Mouse (Mus musculus): Measurements from ENCODE around the gene Slc28a1. TPM values are rescaled to one million over a fixed set of nuclear protein-coding genes. Genes with fewer than 3 reads are reported as not detected.

Gene Slc28a1
- polyA plus RNA-seq (2012; rRNA removed; ENCODE audit: low replicate concordance), result 0.12 and 0.17 TPM in 2 replicates

GRCm38 (mm10) chr7:81114555-81114954 is at the start of gene Slc28a1:
TSS of gene Slc28a1 (plus strand) at chr7:81114799.

GRCm38 (mm10) chr7:81213347-81214152 is 99.0 kb downstream of the Slc28a1 start, which contains the start of gene Pde8a:
TSS of gene Pde8a (plus strand) at chr7:81213596.

Other genes with a start within 250 kb of the Slc28a1 start
- gene Wdr73, start 213.5 kb upstream of the Slc28a1 start, polyA plus RNA-seq (2012; rRNA removed; ENCODE audit: low replicate concordance), result 12.1 and 23.6 TPM in 2 replicates
- 5.0 and 6.4 TPM in 2 replicates for gene Nmb, start 209.7 kb upstream of the Slc28a1 start, polyA plus RNA-seq (2012; rRNA removed; ENCODE audit: low replicate concordance)
- 40.6 and 67.2 TPM in 2 replicates for gene Sec11a, start 167.0 kb upstream of the Slc28a1 start, polyA plus RNA-seq (2012; rRNA removed; ENCODE audit: low replicate concordance)
- 16.8 and 32.1 TPM in 2 replicates for gene Zfp592, start 121.1 kb upstream of the Slc28a1 start, polyA plus RNA-seq (2012; rRNA removed; ENCODE audit: low replicate concordance)
- gene Alpk3, start 57.2 kb upstream of the Slc28a1 start, polyA plus RNA-seq (2012; rRNA removed; ENCODE audit: low replicate concordance), result 0.07 and 0.15 TPM in 2 replicates
- 22.4 and 25.2 TPM in 2 replicates for gene Pde8a, start 98.8 kb downstream of the Slc28a1 start, polyA plus RNA-seq (2012; rRNA removed; ENCODE audit: low replicate concordance)
- 916 and 1,608 TPM in 2 replicates for gene Rps17, start 230.5 kb downstream of the Slc28a1 start, polyA plus RNA-seq (2012; rRNA removed; ENCODE audit: low replicate concordance)